Mouse (Mus musculus) liver, embryonic 14.5 days (tissue): ENCODE data around the gene Mybpc3.

Source experiments
- CTCF ChIP-seq: IDR thresholded peaks from 2 replicates; pipeline ENCODE4 v1.5.1; 2016; ENCODE audit warnings: antibody characterized with exemption, low read depth, control low read depth
- EP300 ChIP-seq: IDR thresholded peaks from 2 replicates; pipeline ENCODE4 v1.6.1; 2016; ENCODE audit warnings: antibody characterized with exemption, low read depth

DNA sequence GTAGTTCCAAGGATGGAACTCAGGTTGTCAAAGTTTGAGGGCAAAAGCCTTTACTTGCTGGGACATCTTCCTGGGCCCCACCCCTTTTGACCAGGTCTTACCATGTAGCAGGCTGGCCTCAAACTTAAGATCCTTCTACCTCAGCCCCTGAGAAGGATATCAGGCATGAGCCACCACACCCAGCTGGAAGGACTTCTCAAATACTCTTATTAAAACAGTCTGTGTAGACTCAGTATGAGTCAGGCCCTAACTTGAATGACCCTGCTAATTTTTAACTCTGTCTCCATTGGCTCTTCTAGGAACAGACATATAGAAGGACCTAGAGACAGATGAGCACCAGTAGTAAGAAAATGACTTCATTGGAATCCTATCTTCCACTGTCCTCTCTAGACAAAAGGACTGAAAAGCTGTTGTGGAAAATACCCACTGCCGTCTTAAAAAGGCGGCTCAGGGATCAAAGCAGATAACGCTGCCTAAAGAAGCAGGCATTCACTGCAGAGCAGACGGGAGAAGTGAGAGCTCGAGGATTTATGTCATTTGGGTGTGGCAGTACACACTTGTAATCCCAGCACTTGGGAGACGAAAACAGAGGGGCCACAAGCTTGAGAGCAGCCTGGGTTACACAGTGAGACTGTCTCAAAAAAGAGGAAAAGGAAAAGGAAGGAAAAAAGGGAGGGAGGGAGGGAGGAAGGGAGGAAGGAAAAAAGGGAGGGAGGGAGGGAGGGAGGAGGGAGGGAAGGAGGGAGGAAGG lies 39.2 kb downstream of the Mybpc3 start:
- TF ChIP-seq CTCF (no peak), EP300 (no peak)
